Mouse (Mus musculus): Measurements from ENCODE around the gene Atad2b. TPM values are rescaled to one million over a fixed set of nuclear protein-coding genes. Genes with fewer than 3 reads are reported as not detected.
A peak's percentile ranks its signal among the peaks of the same experiment; 100 is the strongest.
"Not testable (repeated sequence)": the region's sequence is repeated elsewhere in the genome, so short reads cannot be mapped to it uniquely, and the experiment has no call there.

Gene Atad2b
- polyA plus RNA-seq, 1 experiment from 2014 or later: 5.2 TPM

DNA sequence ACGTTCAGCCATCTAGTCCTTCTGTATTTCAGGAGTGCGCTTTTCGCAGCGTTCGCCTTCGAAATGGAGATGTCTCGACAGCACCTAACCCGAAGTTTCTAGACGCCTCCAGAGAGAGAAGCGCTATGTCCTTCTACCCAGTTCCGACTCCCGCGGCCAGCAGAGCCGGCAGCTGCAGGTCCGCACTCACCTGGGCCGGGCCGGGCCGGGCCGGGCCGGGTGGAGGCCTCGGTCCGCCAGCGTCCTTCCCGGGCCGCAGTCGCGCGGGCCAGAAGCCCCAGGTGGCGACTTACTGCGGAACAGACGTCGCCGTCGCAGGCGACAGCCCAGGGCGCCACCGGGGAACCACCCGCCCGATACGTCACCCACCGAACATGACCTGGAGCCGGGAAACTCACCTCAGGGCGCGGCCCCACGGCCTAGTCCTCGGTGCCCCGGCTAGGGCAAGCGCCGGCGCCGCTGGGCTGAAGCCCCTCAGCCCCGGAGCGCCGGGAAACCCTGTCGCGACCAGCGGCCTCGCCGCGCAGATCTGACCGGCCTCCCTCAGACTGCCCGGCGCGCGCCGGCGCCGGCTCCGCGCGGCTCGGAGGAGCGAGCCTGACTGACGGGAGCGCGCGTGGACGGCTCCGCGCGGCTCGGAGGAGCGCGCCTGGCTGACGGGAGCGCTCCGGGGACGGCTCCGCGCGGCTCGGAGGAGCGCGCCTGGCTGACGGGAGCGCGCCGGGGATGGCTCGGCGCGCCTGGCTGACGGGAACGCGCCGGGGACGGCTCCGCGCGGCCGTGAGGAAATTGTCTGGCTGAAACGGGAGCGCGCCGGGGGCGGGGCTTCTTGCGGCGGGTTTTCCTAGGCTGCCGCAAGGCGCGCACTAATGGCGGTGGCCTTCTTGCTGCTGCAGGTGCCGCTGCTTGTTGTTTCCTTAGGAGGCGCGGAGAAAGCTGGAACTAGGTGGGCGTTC lies 9.9 kb upstream of the Atad2b start, which contains the start of gene Ubxn2a:
TSS of gene Ubxn2a (minus strand) at position 755 of the 956 bp plus-strand sequence.
- no peaks in the 10 kb centered on the region for H3K36me3 ChIP-seq (ENCODE audit: control insufficient read depth, insufficient read depth, low read length)
- ATAC-seq: peak; percentile 96
- WGBS: under 1% methylated on average over 124 of the region's 125 CpGs
- no peaks in the 10 kb centered on the region for H3K4me1 ChIP-seq (ENCODE audit: control insufficient read depth, insufficient read depth, low read length)
- no peaks in the 10 kb centered on the region for H3K9me3 ChIP-seq (ENCODE audit: control insufficient read depth, low read length)
- no peaks in the 10 kb centered on the region for H3K27me3 ChIP-seq (replicated peaks; ENCODE audit: control insufficient read depth, insufficient read depth, low read length)
- H3K4me2 ChIP-seq (ENCODE audit: low read depth, low read length): peak within 1 kb of the TSS; percentile 78
- H3K27ac ChIP-seq (ENCODE audit: low read length): peak within 1 kb of the TSS; percentile 95
- peak within 1 kb of the TSS; percentile 82 for H3K4me3 ChIP-seq (ENCODE audit: low read length)
- H3K9ac ChIP-seq (ENCODE audit: low read depth, low read length): peak within 1 kb of the TSS; percentile 91

DNA sequence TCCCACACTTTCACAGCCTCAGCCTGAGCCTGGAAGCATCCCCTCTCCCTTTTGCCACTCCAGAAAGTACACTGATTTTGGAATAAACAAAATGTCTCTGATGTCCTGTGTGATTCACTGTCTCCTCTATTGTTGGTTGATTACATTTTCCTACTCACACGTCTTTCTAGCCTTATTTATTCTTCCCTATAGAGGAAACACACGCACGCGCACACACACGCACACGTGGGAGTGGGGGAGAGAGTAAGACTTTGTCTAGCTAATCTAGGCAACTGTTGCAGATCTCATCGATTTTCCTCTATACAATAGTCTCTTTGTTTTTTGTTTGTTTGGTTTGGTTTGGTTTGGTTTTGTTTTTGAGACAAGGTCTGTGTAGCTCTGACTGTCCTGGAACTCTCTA lies 8.8 kb upstream of the Atad2b start:
- 86% methylated on average over 7 of the region's 7 CpGs for WGBS
- Histone ChIP-seq H3K27me3 (replicated peaks; ENCODE audit: control insufficient read depth, insufficient read depth, low read length) (no peaks in the 10 kb centered on the region), H3K4me3 (ENCODE audit: low read length) (no peak overlapping the region), H3K9me3 (ENCODE audit: control insufficient read depth, low read length) (no peaks in the 10 kb centered on the region), H3K4me2 (ENCODE audit: low read depth, low read length) (no peak overlapping the region), H3K36me3 (ENCODE audit: control insufficient read depth, insufficient read depth, low read length) (no peaks in the 10 kb centered on the region), H3K27ac (ENCODE audit: low read length) (no peak overlapping the region), H3K9ac (ENCODE audit: low read depth, low read length) (no peak overlapping the region), H3K4me1 (ENCODE audit: control insufficient read depth, insufficient read depth, low read length) (no peaks in the 10 kb centered on the region)
- ATAC-seq: no peak

DNA sequence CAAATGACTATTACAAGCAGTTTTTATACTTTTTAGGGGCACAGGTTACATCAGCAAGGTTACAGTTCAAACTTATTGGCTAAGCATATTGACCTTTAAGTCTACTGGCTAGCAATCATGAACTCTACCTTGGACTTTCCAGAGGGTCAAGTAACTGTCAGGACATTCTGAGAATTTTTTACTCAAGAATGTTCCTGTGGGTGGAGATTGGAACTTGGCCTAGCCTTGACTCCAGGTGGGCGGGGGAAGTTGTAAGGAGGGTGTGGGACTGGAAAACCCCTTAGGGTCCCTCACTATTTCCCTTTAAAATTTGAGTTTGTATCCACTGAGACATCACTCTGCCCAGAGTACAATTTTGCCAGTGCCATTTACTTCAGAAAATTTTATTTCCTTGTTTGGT lies 6.7 kb upstream of the Atad2b start:
- not testable (repeated sequence) for H3K36me3 ChIP-seq (ENCODE audit: control insufficient read depth, insufficient read depth, low read length); H3K4me2 ChIP-seq (ENCODE audit: low read depth, low read length); H3K4me3 ChIP-seq (ENCODE audit: low read length); H3K27ac ChIP-seq (ENCODE audit: low read length); H3K9ac ChIP-seq (ENCODE audit: low read depth, low read length); H3K4me1 ChIP-seq (ENCODE audit: control insufficient read depth, insufficient read depth, low read length); H3K9me3 ChIP-seq (ENCODE audit: control insufficient read depth, low read length); H3K27me3 ChIP-seq (replicated peaks; ENCODE audit: control insufficient read depth, insufficient read depth, low read length); ATAC-seq
- 90% methylated on average over 1 of the region's 1 CpGs for WGBS

DNA sequence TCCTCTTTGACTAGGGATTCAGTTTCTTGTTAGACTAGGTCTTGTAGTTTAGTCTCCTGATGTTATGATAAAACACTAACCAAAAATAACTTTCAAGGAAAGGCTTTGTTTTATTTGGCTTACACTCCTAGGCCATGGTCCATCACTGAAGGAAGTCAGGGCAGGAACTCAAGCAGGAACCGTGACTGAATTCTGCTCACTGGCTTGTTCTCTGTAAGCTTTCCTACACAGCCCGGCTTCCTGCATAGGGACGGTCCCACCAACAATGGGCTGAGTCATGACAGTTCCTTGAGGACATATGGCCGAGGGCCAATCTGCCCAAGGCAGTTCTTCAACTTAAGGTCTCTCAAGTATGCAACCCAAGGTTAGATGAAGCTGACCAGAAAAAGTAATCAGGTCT lies 5.4 kb upstream of the Atad2b start:
- Histone ChIP-seq H3K27me3 (replicated peaks; ENCODE audit: control insufficient read depth, insufficient read depth, low read length) (no peaks in the 10 kb centered on the region), H3K36me3 (ENCODE audit: control insufficient read depth, insufficient read depth, low read length) (no peaks in the 10 kb centered on the region), H3K4me3 (ENCODE audit: low read length) (no peak overlapping the region), H3K9ac (ENCODE audit: low read depth, low read length) (no peak overlapping the region), H3K4me1 (ENCODE audit: control insufficient read depth, insufficient read depth, low read length) (peaks cover 2% of the 10 kb centered on the region; the same call in 1 of the 2 replicates), H3K27ac (ENCODE audit: low read length) (no peak overlapping the region), H3K4me2 (ENCODE audit: low read depth, low read length) (no peak overlapping the region), H3K9me3 (ENCODE audit: control insufficient read depth, low read length) (no peaks in the 10 kb centered on the region)
- WGBS: 86% methylated on average over 4 of the region's 4 CpGs
- no peak for ATAC-seq

DNA sequence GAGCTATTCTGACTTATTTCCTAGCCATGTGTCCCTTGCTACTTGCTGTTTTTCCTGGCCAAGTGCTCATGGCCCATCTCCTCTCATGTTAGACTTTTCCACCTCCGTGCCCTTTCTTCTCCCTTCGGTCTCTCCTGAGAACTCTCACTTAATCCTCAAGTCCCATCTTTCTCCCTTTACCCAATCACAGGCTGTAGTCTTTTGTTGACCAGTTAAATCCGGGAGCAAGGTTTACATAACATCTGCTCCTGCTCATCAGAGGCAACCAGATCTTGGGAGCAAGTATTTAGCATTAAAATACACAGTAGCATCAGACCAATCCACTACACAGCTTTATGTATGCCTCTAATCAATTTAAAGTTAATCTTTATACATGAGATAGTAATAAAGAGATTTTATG lies 2.7 kb upstream of the Atad2b start:
- Histone ChIP-seq H3K4me2 (ENCODE audit: low read depth, low read length) (no peak overlapping the region), H3K27ac (ENCODE audit: low read length) (no peak overlapping the region), H3K4me1 (ENCODE audit: control insufficient read depth, insufficient read depth, low read length) (peaks cover 6% of the 10 kb centered on the region), H3K36me3 (ENCODE audit: control insufficient read depth, insufficient read depth, low read length) (no peaks in the 10 kb centered on the region), H3K9ac (ENCODE audit: low read depth, low read length) (no peak overlapping the region), H3K27me3 (replicated peaks; ENCODE audit: control insufficient read depth, insufficient read depth, low read length) (no peaks in the 10 kb centered on the region), H3K4me3 (ENCODE audit: low read length) (no peak overlapping the region), H3K9me3 (ENCODE audit: control insufficient read depth, low read length) (no peaks in the 10 kb centered on the region)
- no peak for ATAC-seq
- WGBS: 50% methylated on average over 3 of the region's 3 CpGs

DNA sequence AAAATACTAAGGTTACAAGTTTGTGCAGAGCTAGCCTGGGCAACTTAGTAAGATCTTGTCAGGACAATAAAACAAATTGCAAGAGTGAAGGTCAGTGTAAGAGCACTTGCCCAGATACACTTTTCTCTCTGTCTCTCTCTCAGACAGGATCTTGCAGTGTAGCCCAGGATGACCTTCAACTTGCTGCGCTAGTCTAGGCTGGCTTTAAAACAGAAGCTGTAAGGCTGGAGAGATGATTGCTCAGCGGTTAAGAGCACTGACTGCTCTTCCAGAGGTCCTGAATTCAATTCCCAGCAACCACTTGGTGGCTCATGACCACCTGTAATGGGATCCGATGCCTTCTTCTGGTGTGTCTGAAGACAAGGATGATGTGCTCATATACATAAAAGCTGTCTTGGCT lies 2.2 kb upstream of the Atad2b start:
- Histone ChIP-seq H3K4me1 (ENCODE audit: control insufficient read depth, insufficient read depth, low read length) (peaks cover 10% of the 10 kb centered on the region), H3K4me3 (ENCODE audit: low read length) (no peak overlapping the region), H3K4me2 (ENCODE audit: low read depth, low read length) (no peak overlapping the region), H3K9ac (ENCODE audit: low read depth, low read length) (no peak overlapping the region), H3K27me3 (replicated peaks; ENCODE audit: control insufficient read depth, insufficient read depth, low read length) (no peaks in the 10 kb centered on the region), H3K27ac (ENCODE audit: low read length) (no peak overlapping the region), H3K9me3 (ENCODE audit: control insufficient read depth, low read length) (no peaks in the 10 kb centered on the region), H3K36me3 (ENCODE audit: control insufficient read depth, insufficient read depth, low read length) (no peaks in the 10 kb centered on the region)
- 79% methylated on average over 3 of the region's 3 CpGs for WGBS
- no peak for ATAC-seq

GRCm38 (mm10) chr12:4917805-4918591 lies 845 bp downstream of the Atad2b start:
- ATAC-seq: peak; percentile 55
- Histone ChIP-seq H3K27ac (ENCODE audit: low read length) (peak overlapping the region; percentile 98), H3K9me3 (ENCODE audit: control insufficient read depth, low read length) (no peaks in the 10 kb centered on the region), H3K4me2 (ENCODE audit: low read depth, low read length) (peak overlapping the region; percentile 48), H3K27me3 (replicated peaks; ENCODE audit: control insufficient read depth, insufficient read depth, low read length) (no peaks in the 10 kb centered on the region), H3K4me3 (ENCODE audit: low read length) (peak overlapping the region; percentile 98), H3K9ac (ENCODE audit: low read depth, low read length) (peak overlapping the region; percentile 100), H3K4me1 (ENCODE audit: control insufficient read depth, insufficient read depth, low read length) (peaks cover 10% of the 10 kb centered on the region), H3K36me3 (ENCODE audit: control insufficient read depth, insufficient read depth, low read length) (no peaks in the 10 kb centered on the region)
- 1% methylated on average over 39 of the region's 48 CpGs for WGBS

GRCm38 (mm10) chr12:4928197-4928596 lies 11.0 kb downstream of the Atad2b start:
- Histone ChIP-seq H3K27ac (ENCODE audit: low read length) (no peak overlapping the region), H3K36me3 (ENCODE audit: control insufficient read depth, insufficient read depth, low read length) (no peaks in the 10 kb centered on the region), H3K9ac (ENCODE audit: low read depth, low read length) (no peak overlapping the region), H3K4me1 (ENCODE audit: control insufficient read depth, insufficient read depth, low read length) (no peaks in the 10 kb centered on the region), H3K27me3 (replicated peaks; ENCODE audit: control insufficient read depth, insufficient read depth, low read length) (no peaks in the 10 kb centered on the region), H3K4me2 (ENCODE audit: low read depth, low read length) (no peak overlapping the region), H3K9me3 (ENCODE audit: control insufficient read depth, low read length) (no peaks in the 10 kb centered on the region), H3K4me3 (ENCODE audit: low read length) (no peak overlapping the region)
- WGBS: 61% methylated on average over 2 of the region's 2 CpGs
- ATAC-seq: no peak

DNA sequence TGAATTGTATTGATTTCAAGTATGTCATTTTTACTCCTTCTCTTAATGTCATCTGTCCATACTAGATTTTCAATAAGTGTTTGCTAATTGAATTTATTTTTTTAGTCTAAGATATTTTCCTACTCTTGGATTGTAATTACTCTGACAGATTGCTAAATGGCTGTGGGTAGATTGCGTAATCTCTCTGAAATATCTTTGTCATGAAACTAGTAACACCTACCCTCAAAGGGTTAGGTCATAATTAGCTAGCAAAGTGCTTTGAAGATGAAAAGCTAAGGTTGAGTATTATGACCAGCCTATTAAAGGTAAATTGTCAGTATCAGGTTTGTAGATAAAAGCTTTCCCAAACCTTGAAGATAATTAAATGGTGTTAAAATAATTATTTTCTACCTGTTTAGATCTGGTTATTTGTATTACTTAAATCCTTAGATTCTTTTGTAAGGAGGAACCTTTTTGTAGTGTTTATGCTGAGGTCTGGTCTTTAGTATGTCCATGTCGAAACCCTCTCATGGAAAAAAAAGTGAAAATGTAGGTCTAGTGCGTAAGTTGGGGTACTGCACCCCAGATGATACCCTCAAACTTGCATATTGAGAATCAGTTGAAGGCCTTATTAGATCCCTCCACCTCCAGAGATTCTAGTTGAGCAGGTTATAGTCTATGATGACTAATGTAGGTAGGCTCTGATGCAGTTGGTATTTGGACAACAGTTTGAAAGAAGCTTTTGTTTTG lies 13.8 kb downstream of the Atad2b start:
- no peaks in the 10 kb centered on the region for H3K9me3 ChIP-seq (ENCODE audit: control insufficient read depth, low read length)
- WGBS: 96% methylated on average over 3 of the region's 3 CpGs
- ATAC-seq: no peak
- H3K4me3 ChIP-seq (ENCODE audit: low read length): no peak overlapping the region
- no peaks in the 10 kb centered on the region for H3K27me3 ChIP-seq (replicated peaks; ENCODE audit: control insufficient read depth, insufficient read depth, low read length)
- no peak overlapping the region for H3K4me2 ChIP-seq (ENCODE audit: low read depth, low read length)
- no peaks in the 10 kb centered on the region for H3K36me3 ChIP-seq (ENCODE audit: control insufficient read depth, insufficient read depth, low read length)
- no peak overlapping the region for H3K9ac ChIP-seq (ENCODE audit: low read depth, low read length)
- H3K4me1 ChIP-seq (ENCODE audit: control insufficient read depth, insufficient read depth, low read length): no peaks in the 10 kb centered on the region
- no peak overlapping the region for H3K27ac ChIP-seq (ENCODE audit: low read length)

All from intestine, embryonic 16.5 days (tissue).